Mouse (Mus musculus) stomach, postnatal 0 days (tissue): ENCODE measurements at regions not wholly inside any gene's neighbourhood (a gene's known extent, or its start where the extent isn't known, plus 50 kb on each side); places are given as distances from the start of the nearest gene placed in this dataset.

ENCODE experiments used
- ATAC-seq: fragments of 200-750 bp; cut with Nextera tagmentation; 2 replicates; pipeline ENCODE4 v1.8.0; 2017; ENCODE audit not compliant: low FRiP score, low TSS enrichment
- DNase-seq: peaks from one replicate; pipeline ENCODE4 v3.0.0-alpha.2; 2016; ENCODE audit warnings: low spot score
- H3K27ac ChIP-seq: fragments of 300-500 bp; sonication (generic); replicated peaks from 2 replicates; pipeline ENCODE4 v1.5.1; 2014; ENCODE audit warnings: mild to moderate bottlenecking, control low read depth
- H3K27me3 ChIP-seq: fragments of 300-500 bp; sonication (generic); 2 replicates; pipeline ENCODE4 v1.6.1; 2014; ENCODE audit warnings: low read length; ENCODE audit not compliant: control insufficient read depth, insufficient read depth
- H3K36me3 ChIP-seq: fragments of 300-500 bp; sonication (generic); 2 replicates; pipeline ENCODE4 v1.6.1; 2014; ENCODE audit warnings: low read length, mixed read lengths; ENCODE audit not compliant: control insufficient read depth, insufficient read depth
- H3K4me1 ChIP-seq: fragments of 300-500 bp; sonication (generic); replicated peaks from 2 replicates; pipeline ENCODE4 v1.6.1; 2014; ENCODE audit warnings: antibody characterized with exemption; ENCODE audit not compliant: control insufficient read depth, insufficient read depth
- H3K4me2 ChIP-seq: fragments of 300-500 bp; sonication (generic); replicated peaks from 2 replicates; pipeline ENCODE4 v1.6.1; 2014; ENCODE audit warnings: low read depth, mild to moderate bottlenecking, control low read depth, moderate library complexity
- H3K4me3 ChIP-seq: fragments of 300-500 bp; sonication (generic); 2 replicates; pipeline ENCODE4 v1.5.1; 2014; ENCODE audit warnings: low read depth, low read length, control low read depth
- H3K9ac ChIP-seq: fragments of 300-500 bp; sonication (generic); 2 replicates; pipeline ENCODE4 v1.6.1; 2014; ENCODE audit warnings: mild to moderate bottlenecking, low read length, control low read depth, mixed read lengths
- H3K9me3 ChIP-seq: fragments of 300-500 bp; sonication (generic); 2 replicates; pipeline ENCODE4 v1.6.1; 2016; ENCODE audit warnings: low read length; ENCODE audit not compliant: control insufficient read depth
- CTCF ChIP-seq: IDR thresholded peaks from 2 replicates; pipeline ENCODE4 v1.5.1; 2016; ENCODE audit warnings: antibody characterized with exemption, low read depth, mild to moderate bottlenecking, moderate library complexity
- EP300 ChIP-seq: optimal IDR thresholded peaks from 2 replicates; pipeline ENCODE3; 2016; ENCODE audit warnings: antibody characterized with exemption
- WGBS: fragments of 180-500 bp; shearing (Covaris S2); extraction: QIAGEN DNeasy Blood & Tissue Kit; methylation state at CpG from one replicate; pipeline ENCODE4 v1.1.7; 2014; 5-methylcytosine and 5-hydroxymethylcytosine counted together

GRCm38 (mm10) chr4:142367774-142368173, 128.6 kb upstream of the Kazn start:
- WGBS: 40% methylated on average over 3 of the region's 3 CpGs
- Histone ChIP-seq H3K27me3 (no peaks in the 10 kb centered on the region), H3K9me3 (no peaks in the 10 kb centered on the region), H3K4me3 (no peak overlapping the region), H3K36me3 (no peaks in the 10 kb centered on the region), H3K4me1 (no peaks in the 10 kb centered on the region), H3K27ac (no peak overlapping the region), H3K4me2 (no peak overlapping the region), H3K9ac (no peak overlapping the region)
- no peak for TF ChIP-seq CTCF
- no peak for TF ChIP-seq EP300
- ATAC-seq (no peak), DNase-seq (no peak)

- ATAC-seq (no peak), DNase-seq (no peak)
- WGBS: 47% methylated on average over 5 of the region's 5 CpGs
- no peak overlapping the region for H3K27ac ChIP-seq
- H3K36me3 ChIP-seq: no peaks in the 10 kb centered on the region
- H3K27me3 ChIP-seq: no peaks in the 10 kb centered on the region
- no peaks in the 10 kb centered on the region for H3K9me3 ChIP-seq
- H3K4me1 ChIP-seq: no peaks in the 10 kb centered on the region
- TF ChIP-seq CTCF (no peak), EP300 (no peak)
- no peak overlapping the region for H3K4me3 ChIP-seq
- no peak overlapping the region for H3K9ac ChIP-seq
- no peak overlapping the region for H3K4me2 ChIP-seq
Measured at GRCm38 (mm10) chr4:142362071-142362470, 122.9 kb upstream of the Kazn start.

GRCm38 (mm10) chr4:142358866-142359265, 119.7 kb upstream of the Kazn start:
- Histone ChIP-seq H3K4me2 (no peak overlapping the region), H3K4me3 (no peak overlapping the region), H3K27ac (no peak overlapping the region), H3K27me3 (no peaks in the 10 kb centered on the region), H3K9me3 (no peaks in the 10 kb centered on the region), H3K36me3 (no peaks in the 10 kb centered on the region), H3K4me1 (no peaks in the 10 kb centered on the region), H3K9ac (no peak overlapping the region)
- DNase-seq: no peak
- ATAC-seq: no peak
- WGBS: 22% methylated on average over 13 of the region's 13 CpGs
- TF ChIP-seq CTCF: no peak
- no peak for TF ChIP-seq EP300

GRCm38 (mm10) chr4:142355387-142355786, 116.2 kb upstream of the Kazn start:
- TF ChIP-seq EP300 (no peak), CTCF (no peak)
- Histone ChIP-seq H3K9me3 (no peaks in the 10 kb centered on the region), H3K4me3 (no peak overlapping the region), H3K27me3 (no peaks in the 10 kb centered on the region), H3K36me3 (no peaks in the 10 kb centered on the region), H3K9ac (no peak overlapping the region), H3K27ac (no peak overlapping the region), H3K4me1 (no peaks in the 10 kb centered on the region), H3K4me2 (no peak overlapping the region)
- WGBS: 76% methylated on average over 8 of the region's 8 CpGs
- ATAC-seq (no peak), DNase-seq (no peak)

- no peak overlapping the region for H3K4me2 ChIP-seq
- WGBS: 82% methylated on average over 7 of the region's 7 CpGs
- H3K9me3 ChIP-seq: no peaks in the 10 kb centered on the region
Measured at GRCm38 (mm10) chr4:142353526-142353925, 114.3 kb upstream of the Kazn start.

GRCm38 (mm10) chr4:142351831-142352230, 112.6 kb upstream of the Kazn start:
- no peaks in the 10 kb centered on the region for H3K27me3 ChIP-seq
- TF ChIP-seq EP300 (no peak), CTCF (no peak)
- ATAC-seq (no peak), DNase-seq (no peak)
- WGBS: 53% methylated on average over 3 of the region's 3 CpGs
- no peak overlapping the region for H3K9ac ChIP-seq
- no peaks in the 10 kb centered on the region for H3K36me3 ChIP-seq
- no peak overlapping the region for H3K27ac ChIP-seq
- H3K4me3 ChIP-seq: no peak overlapping the region
- no peak overlapping the region for H3K4me2 ChIP-seq
- no peaks in the 10 kb centered on the region for H3K9me3 ChIP-seq
- H3K4me1 ChIP-seq: no peaks in the 10 kb centered on the region

More at GRCm38 (mm10) chr4:142353526-142353925, 114.3 kb upstream of the Kazn start:
- H3K4me1 ChIP-seq: no peaks in the 10 kb centered on the region
- no peak overlapping the region for H3K9ac ChIP-seq
- no peaks in the 10 kb centered on the region for H3K36me3 ChIP-seq
- no peak overlapping the region for H3K4me3 ChIP-seq
- DNase-seq: no peak
- TF ChIP-seq EP300 (no peak), CTCF (no peak)
- H3K27ac ChIP-seq: no peak overlapping the region
- H3K27me3 ChIP-seq: no peaks in the 10 kb centered on the region
- no peak for ATAC-seq
